Mouse (Mus musculus) liver, embryonic 12.5 days (tissue): Measurements from ENCODE around the gene Rftn1. TPM values are rescaled to one million over a fixed set of nuclear protein-coding genes. Genes with fewer than 3 reads are reported as not detected.

Experiments used
- ATAC-seq: fragments of 200-750 bp; cut with Nextera tagmentation; 2 replicates; pipeline ENCODE4 v1.8.0; 2017; ENCODE audit warnings: moderate number of reproducible peaks, mild to moderate bottlenecking, moderate library complexity
- H3K27ac ChIP-seq: fragments of 300-500 bp; sonication (generic); 2 replicates; pipeline ENCODE4 v1.5.1; 2016; ENCODE audit warnings: mild to moderate bottlenecking
- H3K27me3 ChIP-seq: fragments of 300-500 bp; sonication (generic); replicated peaks from 2 replicates; pipeline ENCODE4 v1.6.1; 2016; ENCODE audit warnings: mild to moderate bottlenecking, moderate library complexity
- H3K36me3 ChIP-seq: fragments of 300-500 bp; sonication (generic); 2 replicates; pipeline ENCODE4 v1.6.1; 2016; ENCODE audit warnings: mild to moderate bottlenecking, moderate library complexity
- H3K4me1 ChIP-seq: fragments of 300-500 bp; sonication (generic); 2 replicates; pipeline ENCODE4 v1.6.1; 2016
- H3K4me2 ChIP-seq: fragments of 300-500 bp; sonication (generic); 2 replicates; pipeline ENCODE4 v1.6.1; 2016; ENCODE audit warnings: mild to moderate bottlenecking, moderate library complexity
- H3K4me3 ChIP-seq: fragments of 300-500 bp; sonication (generic); 2 replicates; pipeline ENCODE4 v1.5.1; 2016; ENCODE audit warnings: mild to moderate bottlenecking, moderate library complexity
- H3K9ac ChIP-seq: fragments of 300-500 bp; sonication (generic); 2 replicates; pipeline ENCODE4 v1.6.1; 2016; ENCODE audit warnings: mild to moderate bottlenecking, moderate library complexity
- H3K9me3 ChIP-seq: fragments of 300-500 bp; sonication (generic); replicated peaks from 2 replicates; pipeline ENCODE4 v1.6.1; 2016; ENCODE audit warnings: mild to moderate bottlenecking, moderate library complexity
- WGBS: fragments of 180-500 bp; shearing (Covaris S2); methylation state at CpG from one replicate; pipeline ENCODE4 v1.1.7; 2016; ENCODE audit not compliant: insufficient replicate concordance; 5-methylcytosine and 5-hydroxymethylcytosine counted together
- polyA plus RNA-seq: library from polyadenylated mRNA; unstranded; fragments of >200 nt; fragmentation: Nextera tagmentation; extraction: Ambion mirVana; gene quantifications from 2 replicates; pipeline ENCODE4 v1.2.1, GENCODE M21; 2016

Gene Rftn1
- polyA plus RNA-seq, 1 experiment from 2014 or later, result 11.0 TPM

DNA sequence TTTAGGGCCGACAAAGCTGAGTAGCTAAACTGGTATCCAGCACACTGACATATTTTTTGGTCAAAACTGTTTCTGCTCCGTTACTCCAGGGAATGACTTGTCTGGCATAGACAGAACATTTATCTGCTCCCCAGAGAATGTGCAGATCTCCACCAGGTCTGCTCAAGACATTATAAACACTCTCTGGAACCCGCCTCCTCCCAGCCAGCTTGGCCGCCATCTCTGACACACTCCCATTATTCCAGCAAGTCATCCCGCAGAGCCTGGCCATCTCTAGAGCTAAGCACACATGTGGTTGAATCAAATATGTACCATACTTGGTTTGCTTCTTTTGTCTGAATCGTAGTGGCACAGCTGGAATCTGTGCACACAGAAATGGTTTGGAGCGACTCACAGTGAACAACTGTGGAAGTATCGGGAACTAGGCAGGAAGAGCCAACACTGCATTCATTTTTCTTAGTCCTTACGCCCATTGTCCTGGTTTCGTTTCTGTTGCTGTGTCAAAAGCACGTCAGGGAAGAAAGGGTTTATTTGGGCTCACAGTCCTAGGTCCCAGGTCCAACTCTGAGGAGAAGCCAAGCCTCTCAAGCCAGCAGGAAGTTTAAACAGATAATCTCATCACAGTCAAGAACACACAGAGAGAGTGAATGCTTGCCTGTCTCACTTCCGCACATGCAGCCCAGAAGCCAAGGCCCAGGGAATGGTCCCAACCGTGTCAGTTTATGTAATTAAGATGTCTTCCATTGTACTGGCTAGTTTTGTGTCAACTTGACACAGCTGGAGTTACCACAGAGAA is 126.4 kb downstream of the Rftn1 start:
- Histone ChIP-seq H3K36me3 (no peaks in the 10 kb centered on the region), H3K4me1 (peaks cover 21% of the 10 kb centered on the region), H3K4me3 (no peak overlapping the region), H3K9ac (no peak overlapping the region), H3K9me3 (no peaks in the 10 kb centered on the region), H3K27me3 (no peaks in the 10 kb centered on the region), H3K4me2 (no peak overlapping the region), H3K27ac (no peak overlapping the region)
- WGBS, result 80% methylated on average over 13 of the region's 13 CpGs
- no peak for ATAC-seq

DNA sequence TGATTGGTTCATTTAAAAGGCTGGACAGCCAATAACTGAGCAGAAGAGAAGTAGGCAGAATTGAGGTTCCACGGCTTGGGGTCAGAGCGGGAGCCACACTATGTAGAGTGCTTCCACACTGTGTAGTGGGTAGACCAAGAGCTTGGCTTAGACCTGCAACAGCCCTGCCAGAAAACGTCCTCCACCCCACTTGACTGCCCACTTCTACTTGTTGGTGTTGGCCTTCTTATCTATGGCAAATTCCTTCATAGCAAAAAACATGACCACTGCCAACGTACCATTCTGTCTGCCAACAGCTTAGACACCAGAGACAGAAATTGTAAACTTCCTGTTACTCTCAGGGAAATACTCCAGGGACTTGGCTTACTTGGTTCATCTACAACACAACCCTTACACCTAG is 127.8 kb downstream of the Rftn1 start:
- Histone ChIP-seq H3K4me3 (no peak overlapping the region), H3K9ac (no peak overlapping the region), H3K4me2 (no peak overlapping the region), H3K27ac (no peak overlapping the region), H3K4me1 (0 out of 2 replicates have a peak, but pooled peaks cover 10% of the 10 kb centered on the region), H3K36me3 (no peaks in the 10 kb centered on the region), H3K9me3 (no peaks in the 10 kb centered on the region), H3K27me3 (no peaks in the 10 kb centered on the region)
- no peak for ATAC-seq
- WGBS, result 75% methylated on average over 4 of the region's 4 CpGs

DNA sequence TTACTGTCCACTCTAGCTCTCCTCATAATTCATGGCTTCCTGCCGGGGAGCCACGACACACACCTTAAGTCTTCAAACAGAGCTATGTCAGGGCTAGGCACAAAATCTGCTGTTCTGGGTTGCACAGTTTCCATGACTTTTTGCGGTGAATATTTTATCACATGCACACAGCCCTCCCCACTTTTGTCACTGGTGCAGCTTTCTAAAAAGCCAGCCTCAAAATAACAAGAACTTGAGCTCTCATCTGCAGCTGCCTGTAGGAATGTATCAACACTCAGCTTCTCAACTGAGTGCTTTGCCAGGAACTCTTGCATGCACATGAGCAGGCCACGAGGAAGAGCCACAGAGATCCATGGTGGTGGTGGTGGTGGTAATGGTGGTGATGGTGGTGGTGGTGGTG is 129.0 kb downstream of the Rftn1 start:
- H3K4me3 ChIP-seq, result no peak overlapping the region
- no peak overlapping the region for H3K9ac ChIP-seq
- H3K4me1 ChIP-seq, result 0 out of 2 replicates have a peak, but pooled peaks cover 6% of the 10 kb centered on the region
- 75% methylated on average over 4 of the region's 4 CpGs for WGBS
- H3K27ac ChIP-seq, result no peak overlapping the region
- no peaks in the 10 kb centered on the region for H3K9me3 ChIP-seq
- H3K4me2 ChIP-seq, result no peak overlapping the region
- H3K27me3 ChIP-seq, result no peaks in the 10 kb centered on the region
- H3K36me3 ChIP-seq, result no peaks in the 10 kb centered on the region
- ATAC-seq, result no peak

DNA sequence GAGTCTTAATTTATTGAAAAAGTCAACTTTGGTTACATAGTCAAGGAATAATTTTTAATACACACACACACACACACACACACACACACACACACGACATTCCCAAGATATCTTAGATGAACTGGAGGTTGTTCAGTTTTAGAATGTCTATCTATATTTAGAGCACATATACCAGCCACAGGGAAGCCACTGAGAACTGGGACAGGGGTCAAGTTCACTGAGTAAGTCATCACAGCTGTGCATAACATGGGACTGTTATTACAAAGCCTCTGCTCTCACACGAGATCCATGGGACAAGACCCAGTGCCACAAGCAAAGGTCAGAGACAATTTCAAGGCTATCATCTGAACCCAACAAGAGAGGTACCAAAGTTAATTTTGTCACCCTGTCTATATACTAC is 130.3 kb downstream of the Rftn1 start:
- Histone ChIP-seq H3K27ac (no peak overlapping the region), H3K9me3 (no peaks in the 10 kb centered on the region), H3K27me3 (no peaks in the 10 kb centered on the region), H3K4me1 (0 out of 2 replicates have a peak, but pooled peaks cover 3% of the 10 kb centered on the region), H3K4me2 (no peak overlapping the region), H3K36me3 (no peaks in the 10 kb centered on the region), H3K4me3 (no peak overlapping the region), H3K9ac (no peak overlapping the region)
- 60% methylated on average over 2 of the region's 2 CpGs for WGBS
- no peak for ATAC-seq

DNA sequence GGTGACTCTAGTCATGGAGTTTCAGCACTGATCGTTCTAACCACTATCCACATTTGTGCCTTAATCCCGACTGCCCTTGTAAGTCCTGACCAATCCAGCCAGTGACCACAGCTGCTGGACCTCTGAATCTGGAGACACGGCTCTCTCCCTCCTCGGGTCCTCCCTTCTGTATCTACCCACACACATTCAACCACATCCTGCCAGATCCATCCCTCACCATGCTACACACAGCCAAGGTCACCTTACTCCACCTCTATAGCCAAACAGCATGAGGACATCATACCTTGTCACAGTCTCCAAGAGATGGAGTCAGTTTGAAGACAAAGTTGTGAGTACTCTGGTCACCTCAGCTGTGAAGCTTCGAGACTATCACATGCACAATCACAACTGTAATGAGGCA is 131.1 kb downstream of the Rftn1 start:
- whole genome bisulfite sequencing, result 55% methylated on average over 5 of the region's 5 CpGs

DNA sequence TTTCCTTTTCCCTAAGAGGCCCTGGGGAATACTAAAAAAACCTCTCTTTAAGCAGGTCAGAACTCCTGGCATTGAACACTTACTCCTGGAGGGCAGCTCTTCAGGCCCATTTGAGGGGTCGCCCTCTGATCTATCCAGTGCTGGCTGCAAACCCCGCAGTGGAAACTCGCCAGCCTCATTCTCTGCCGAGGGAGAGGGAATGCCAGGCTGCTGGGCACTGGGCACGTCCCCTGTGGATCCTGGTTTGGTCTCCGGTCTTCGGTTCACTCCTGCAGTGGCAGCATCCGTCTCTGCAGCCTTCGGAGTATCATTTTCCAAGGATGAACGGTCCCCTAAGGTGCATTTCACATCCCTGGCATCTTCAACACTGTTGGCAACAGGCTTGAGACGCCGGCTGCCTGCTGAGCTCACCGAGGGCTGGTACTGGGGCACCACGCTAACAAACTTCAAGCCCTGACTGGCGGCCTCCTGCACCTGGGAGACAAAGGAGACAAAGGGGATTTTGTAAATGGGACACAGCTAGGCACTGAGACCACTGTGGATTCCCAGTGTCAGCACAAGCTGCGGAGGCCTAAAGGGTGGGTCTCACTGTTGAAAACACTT is 135.2 kb downstream of the Rftn1 start:
- no peak overlapping the region for H3K9ac ChIP-seq
- no peak overlapping the region for H3K27ac ChIP-seq
- H3K4me3 ChIP-seq, result no peak overlapping the region
- H3K4me1 ChIP-seq, result peaks cover 15% of the 10 kb centered on the region
- no peaks in the 10 kb centered on the region for H3K9me3 ChIP-seq
- H3K36me3 ChIP-seq, result no peaks in the 10 kb centered on the region
- no peak overlapping the region for H3K4me2 ChIP-seq
- H3K27me3 ChIP-seq, result 0 out of 2 replicates have a peak, but pooled peaks cover 6% of the 10 kb centered on the region
- 83% methylated on average over 16 of the region's 16 CpGs for WGBS
- ATAC-seq, result no peak

More for the DNA sequence above, 131.1 kb downstream of the Rftn1 start:
- Histone ChIP-seq H3K9me3 (no peaks in the 10 kb centered on the region), H3K36me3 (no peaks in the 10 kb centered on the region), H3K27me3 (no peaks in the 10 kb centered on the region), H3K4me1 (peaks cover 9% of the 10 kb centered on the region; the same call in 1 of the 2 replicates), H3K4me3 (no peak overlapping the region), H3K27ac (no peak overlapping the region), H3K4me2 (no peak overlapping the region), H3K9ac (no peak overlapping the region)
- no peak for ATAC-seq

DNA sequence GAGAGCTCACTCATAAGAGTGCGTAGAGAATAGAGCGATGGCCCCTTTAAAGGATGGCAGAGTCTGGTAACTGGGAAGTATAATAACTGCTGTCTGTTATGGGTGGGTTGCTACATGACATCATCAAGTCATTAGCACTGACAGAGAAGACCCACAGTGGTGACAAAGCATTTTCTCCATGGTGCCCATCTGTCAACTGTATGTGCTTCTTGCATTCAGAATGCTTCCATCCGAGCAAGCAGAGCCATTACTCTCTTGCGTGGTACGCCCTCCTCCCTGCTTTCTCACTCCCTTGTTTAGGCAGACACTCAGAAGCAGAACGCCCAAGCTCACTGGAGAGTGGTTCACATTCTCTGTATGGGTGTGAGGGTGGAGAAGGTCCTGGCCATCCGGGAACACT is 135.9 kb downstream of the Rftn1 start:
- Histone ChIP-seq H3K4me3 (no peak overlapping the region), H3K27me3 (0 out of 2 replicates have a peak, but pooled peaks cover 6% of the 10 kb centered on the region)
- WGBS, result 79% methylated on average over 7 of the region's 7 CpGs

DNA sequence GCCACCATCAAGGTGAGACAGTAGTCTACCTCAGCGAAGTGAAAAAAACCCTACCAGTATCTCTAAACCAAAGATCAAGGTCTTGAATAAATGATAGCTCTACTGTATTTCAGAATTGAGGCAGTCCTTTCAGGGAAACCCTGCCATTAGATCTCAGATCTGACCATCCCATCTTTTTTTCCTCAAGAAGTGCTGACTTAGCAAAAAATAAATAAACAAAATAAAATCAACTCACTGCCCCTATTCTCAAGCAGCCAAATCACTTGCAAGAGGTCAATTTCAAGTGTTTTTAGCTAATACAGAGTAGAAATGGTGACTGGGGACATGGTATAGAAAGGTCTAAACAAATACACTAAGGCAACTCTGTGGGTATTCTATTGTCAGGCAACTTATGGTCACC is 136.5 kb downstream of the Rftn1 start:
- 83% methylated on average over 1 of the region's 1 CpGs for WGBS
- H3K27me3 ChIP-seq, result 0 out of 2 replicates have a peak, but pooled peaks cover 6% of the 10 kb centered on the region
- H3K27ac ChIP-seq, result no peak overlapping the region
- H3K4me2 ChIP-seq, result no peak overlapping the region
- no peak overlapping the region for H3K9ac ChIP-seq
- H3K4me1 ChIP-seq, result peaks cover 14% of the 10 kb centered on the region
- ATAC-seq, result no peak
- H3K36me3 ChIP-seq, result no peaks in the 10 kb centered on the region
- H3K4me3 ChIP-seq, result no peak overlapping the region
- no peaks in the 10 kb centered on the region for H3K9me3 ChIP-seq

More for the DNA sequence above, 135.9 kb downstream of the Rftn1 start:
- Histone ChIP-seq H3K4me1 (peaks cover 14% of the 10 kb centered on the region), H3K27ac (no peak overlapping the region), H3K4me2 (no peak overlapping the region), H3K36me3 (no peaks in the 10 kb centered on the region), H3K9me3 (no peaks in the 10 kb centered on the region), H3K9ac (no peak overlapping the region)
- ATAC-seq, result no peak

DNA sequence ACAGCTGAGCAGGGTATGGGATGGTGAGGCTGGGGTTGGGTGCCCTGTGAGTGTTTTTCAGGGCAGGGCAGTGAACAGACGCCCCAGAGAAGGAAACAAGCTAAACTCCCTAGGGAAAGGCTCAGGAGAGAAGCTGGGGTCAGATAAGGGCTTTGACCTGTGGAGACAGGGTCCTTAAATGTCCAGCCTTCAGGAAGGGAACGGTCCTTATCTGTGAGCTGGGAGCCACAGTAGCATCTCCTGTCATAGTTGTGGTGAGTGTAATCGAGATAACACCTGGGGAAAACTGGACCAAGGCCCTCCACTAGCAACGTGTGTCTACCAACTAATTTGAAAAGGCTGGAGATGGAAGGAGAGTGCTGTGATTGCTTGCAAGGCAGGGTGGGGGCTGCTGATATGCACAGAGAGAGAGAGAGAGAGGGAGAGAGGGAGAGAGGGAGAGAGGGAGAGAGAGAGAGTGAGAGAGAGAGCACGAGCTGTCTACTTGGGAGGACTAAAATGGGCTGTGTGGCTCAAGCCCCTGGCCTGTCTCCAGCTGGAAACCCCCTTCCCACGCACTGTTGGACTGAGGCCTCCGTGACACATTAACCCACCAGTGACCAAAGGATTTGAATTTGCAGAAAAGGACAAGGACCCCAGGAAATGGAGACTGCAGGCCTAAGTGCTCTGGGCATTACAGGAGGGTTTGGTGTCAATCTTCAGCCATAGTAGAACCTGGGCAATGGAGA is 137.6 kb downstream of the Rftn1 start:
- no peaks in the 10 kb centered on the region for H3K36me3 ChIP-seq
- H3K9me3 ChIP-seq, result no peaks in the 10 kb centered on the region
- peaks cover 14% of the 10 kb centered on the region for H3K4me1 ChIP-seq
- no peak overlapping the region for H3K4me3 ChIP-seq
- 39% methylated on average over 7 of the region's 7 CpGs for WGBS
- no peak overlapping the region for H3K9ac ChIP-seq
- no peak for ATAC-seq
- H3K27ac ChIP-seq, result no peak overlapping the region
- 0 out of 2 replicates have a peak, but pooled peaks cover 6% of the 10 kb centered on the region for H3K27me3 ChIP-seq
- H3K4me2 ChIP-seq, result no peak overlapping the region

DNA sequence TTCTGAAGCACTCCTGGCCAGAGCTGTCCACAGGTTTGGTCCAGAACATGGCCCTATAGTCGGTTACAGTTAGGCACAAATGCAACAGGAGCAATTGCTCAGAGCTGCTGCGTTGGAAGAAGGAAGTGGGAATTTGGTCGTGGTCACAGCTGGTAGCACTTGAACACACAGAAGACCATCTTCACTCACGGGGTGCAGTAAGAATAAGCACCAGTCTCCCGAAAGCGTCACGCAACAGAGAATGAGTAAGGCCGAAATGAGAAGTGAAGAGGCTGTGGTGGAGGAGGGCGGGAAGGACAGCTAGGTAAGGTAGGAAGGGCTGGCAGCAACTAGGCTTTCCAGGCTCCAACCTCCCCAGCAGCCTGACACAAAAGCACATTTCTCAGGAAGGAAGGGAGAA is 140.0 kb downstream of the Rftn1 start:
- H3K27me3 ChIP-seq, result 0 out of 2 replicates have a peak, but pooled peaks cover 6% of the 10 kb centered on the region
- H3K9me3 ChIP-seq, result no peaks in the 10 kb centered on the region
- H3K36me3 ChIP-seq, result peaks cover 4% of the 10 kb centered on the region; the same call in 1 of the 2 replicates
- no peak overlapping the region for H3K4me3 ChIP-seq
- H3K4me1 ChIP-seq, result peaks cover 14% of the 10 kb centered on the region
- ATAC-seq, result no peak
- no peak overlapping the region for H3K9ac ChIP-seq
- WGBS, result 62% methylated on average over 9 of the region's 9 CpGs
- no peak overlapping the region for H3K4me2 ChIP-seq
- H3K27ac ChIP-seq, result no peak overlapping the region

DNA sequence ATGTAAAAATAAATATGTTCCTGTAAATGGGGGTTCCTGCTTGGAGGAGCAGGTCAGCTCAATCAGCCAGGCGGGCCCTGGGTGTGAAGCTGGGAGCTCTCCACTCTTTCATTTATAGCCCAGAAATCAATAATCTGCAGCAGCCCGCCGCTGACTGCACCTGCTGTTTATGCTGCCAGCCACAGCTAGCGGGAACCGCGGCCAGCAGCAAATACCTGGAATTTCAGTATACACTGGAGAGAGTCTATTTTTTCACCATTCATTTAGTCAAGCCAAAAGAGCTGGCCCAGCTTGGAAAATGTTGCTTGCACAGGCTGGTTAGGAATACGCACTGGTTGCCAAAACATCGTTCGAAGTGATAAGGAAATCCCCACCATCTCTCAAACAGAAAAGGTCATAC is 142.3 kb downstream of the Rftn1 start:
- Histone ChIP-seq H3K4me3 (no peak overlapping the region), H3K9ac (no peak overlapping the region), H3K27ac (no peak overlapping the region), H3K4me2 (no peak overlapping the region), H3K36me3 (peaks cover 4% of the 10 kb centered on the region; the same call in 1 of the 2 replicates), H3K27me3 (0 out of 2 replicates have a peak, but pooled peaks cover 6% of the 10 kb centered on the region), H3K9me3 (no peaks in the 10 kb centered on the region), H3K4me1 (peaks cover 8% of the 10 kb centered on the region)
- WGBS, result 70% methylated on average over 9 of the region's 9 CpGs
- ATAC-seq, result no peak

DNA sequence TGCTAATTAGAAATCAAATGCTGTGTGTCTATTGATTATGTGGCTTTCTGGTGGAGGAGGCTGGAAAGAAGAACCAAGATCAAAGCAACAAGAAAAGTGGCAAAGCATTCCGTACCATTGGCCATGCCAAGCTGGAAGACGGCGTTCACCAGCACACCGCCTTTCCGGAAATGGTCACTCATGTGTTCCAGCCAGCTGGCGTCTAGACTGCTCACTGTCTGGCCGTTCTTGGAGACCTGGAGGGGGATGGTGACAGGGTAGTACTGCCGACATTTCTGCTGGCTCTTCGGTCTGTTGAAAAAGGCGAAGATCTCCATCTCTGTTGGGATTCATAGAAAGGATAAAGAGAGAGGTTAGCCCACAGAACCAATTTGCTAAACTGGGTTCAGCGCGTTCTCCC is 143.3 kb downstream of the Rftn1 start:
- H3K4me1 ChIP-seq, result no peaks in the 10 kb centered on the region; the same call in 1 of the 2 replicates
- 87% methylated on average over 12 of the region's 12 CpGs for WGBS
- H3K27me3 ChIP-seq, result 0 out of 2 replicates have a peak, but pooled peaks cover under 1% of the 10 kb centered on the region
- H3K9me3 ChIP-seq, result no peaks in the 10 kb centered on the region
- no peak for ATAC-seq
- H3K4me2 ChIP-seq, result no peak overlapping the region
- no peak overlapping the region for H3K4me3 ChIP-seq
- H3K36me3 ChIP-seq, result peaks cover 4% of the 10 kb centered on the region; the same call in 1 of the 2 replicates
- no peak overlapping the region for H3K9ac ChIP-seq
- no peak overlapping the region for H3K27ac ChIP-seq
